Mouse (Mus musculus) embryonic facial prominence, embryonic 10.5 days (tissue): ENCODE measurements around the gene Fgf12. TPM values are rescaled to one million over a fixed set of nuclear protein-coding genes. Genes with fewer than 3 reads are reported as not detected.

Experiments
- DNase-seq: peaks from one replicate; pipeline ENCODE4 v3.0.0-alpha.2; 2017; ENCODE audit warnings: low spot score
- H3K27ac ChIP-seq: fragments of 300-500 bp; sonication (generic); replicated peaks from 2 replicates; pipeline ENCODE4 v1.5.1; 2016; ENCODE audit warnings: mild to moderate bottlenecking
- H3K27me3 ChIP-seq: fragments of 300-500 bp; sonication (generic); replicated peaks from 2 replicates; pipeline ENCODE4 v1.6.1; 2016; ENCODE audit warnings: low read depth, mild to moderate bottlenecking; ENCODE audit not compliant: poor library complexity, severe bottlenecking
- H3K36me3 ChIP-seq: fragments of 300-500 bp; sonication (generic); replicated peaks from 2 replicates; pipeline ENCODE4 v1.6.1; 2016; ENCODE audit warnings: mild to moderate bottlenecking, moderate library complexity
- H3K4me1 ChIP-seq: fragments of 300-500 bp; sonication (generic); 2 replicates; pipeline ENCODE4 v1.6.1; 2016
- H3K4me3 ChIP-seq: fragments of 300-500 bp; sonication (generic); 2 replicates; pipeline ENCODE4 v1.5.1; 2016; ENCODE audit warnings: mild to moderate bottlenecking, moderate library complexity
- H3K9me3 ChIP-seq: fragments of 300-500 bp; sonication (generic); 2 replicates; pipeline ENCODE4 v1.6.1; 2016; ENCODE audit warnings: mild to moderate bottlenecking
- WGBS: fragments of 180-500 bp; shearing (Covaris S2); methylation state at CpG from one replicate; pipeline ENCODE4 v1.1.7; 2016; 5-methylcytosine and 5-hydroxymethylcytosine counted together
- polyA plus RNA-seq: library from polyadenylated mRNA; unstranded; fragments of >200 nt; fragmentation: Nextera tagmentation; extraction: Ambion mirVana; gene quantifications from 2 replicates; pipeline ENCODE4 v1.2.1, GENCODE M21; 2016

The Fgf12 gene
- 2.3 and 2.5 TPM in 2 replicates for polyA plus RNA-seq

DNA sequence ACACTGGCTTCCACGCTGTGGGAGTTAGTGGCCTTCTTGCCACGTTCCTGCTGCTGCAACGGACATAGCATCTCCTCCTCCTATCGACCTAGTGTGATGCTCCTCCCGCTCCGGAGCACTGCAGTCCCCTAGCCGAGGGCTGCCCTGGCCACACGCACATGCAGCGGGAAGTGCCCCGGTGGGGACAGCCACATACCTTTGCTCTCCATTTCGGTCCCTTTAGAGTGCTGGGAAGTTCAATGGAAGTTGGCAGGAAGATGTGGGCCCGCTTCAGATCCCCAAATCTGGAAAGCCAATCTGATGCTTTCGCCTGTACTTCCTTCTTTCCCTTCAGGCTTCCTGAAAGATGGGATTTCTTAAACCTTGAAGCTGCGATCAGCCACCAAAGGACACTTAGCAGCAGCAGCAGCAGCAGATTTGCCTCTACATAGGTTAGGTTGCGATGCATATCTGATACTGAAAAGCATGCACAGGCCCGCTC is at the start of gene Fgf12:
Fgf12 (minus strand) TSS at position 431 of the 481 bp plus-strand sequence.
- no peaks in the 10 kb centered on the region for H3K36me3 ChIP-seq
- H3K9me3 ChIP-seq = no peaks in the 10 kb centered on the region
- H3K4me1 ChIP-seq = peaks cover 11% of the 10 kb centered on the region
- under 1% methylated on average over 16 of the region's 16 CpGs for WGBS
- peak within 1 kb of the TSS; percentile 71 for H3K27ac ChIP-seq
- peak within 1 kb of the TSS; percentile 60 for H3K4me3 ChIP-seq
- DNase-seq = peak; percentile 32
- peaks cover 6% of the 10 kb centered on the region for H3K27me3 ChIP-seq

GRCm38 (mm10) chr16:28793115-28793514 is 40.2 kb upstream of the Fgf12 start:
- Histone ChIP-seq H3K4me1 (no peaks in the 10 kb centered on the region), H3K36me3 (no peaks in the 10 kb centered on the region), H3K9me3 (no peaks in the 10 kb centered on the region), H3K27ac (no peak overlapping the region), H3K4me3 (no peak overlapping the region), H3K27me3 (no peaks in the 10 kb centered on the region)
- peak; percentile 54 for DNase-seq
- 3% methylated on average over 4 of the region's 4 CpGs for WGBS

- 96% methylated on average over 2 of the region's 2 CpGs for WGBS
- Histone ChIP-seq H3K27ac (no peak overlapping the region), H3K9me3 (no peaks in the 10 kb centered on the region), H3K27me3 (no peaks in the 10 kb centered on the region), H3K36me3 (no peaks in the 10 kb centered on the region), H3K4me3 (no peak overlapping the region), H3K4me1 (no peaks in the 10 kb centered on the region)
- DNase-seq = no peak
Measured at GRCm38 (mm10) chr16:28770276-28770675, 17.4 kb upstream of the Fgf12 start.

DNA sequence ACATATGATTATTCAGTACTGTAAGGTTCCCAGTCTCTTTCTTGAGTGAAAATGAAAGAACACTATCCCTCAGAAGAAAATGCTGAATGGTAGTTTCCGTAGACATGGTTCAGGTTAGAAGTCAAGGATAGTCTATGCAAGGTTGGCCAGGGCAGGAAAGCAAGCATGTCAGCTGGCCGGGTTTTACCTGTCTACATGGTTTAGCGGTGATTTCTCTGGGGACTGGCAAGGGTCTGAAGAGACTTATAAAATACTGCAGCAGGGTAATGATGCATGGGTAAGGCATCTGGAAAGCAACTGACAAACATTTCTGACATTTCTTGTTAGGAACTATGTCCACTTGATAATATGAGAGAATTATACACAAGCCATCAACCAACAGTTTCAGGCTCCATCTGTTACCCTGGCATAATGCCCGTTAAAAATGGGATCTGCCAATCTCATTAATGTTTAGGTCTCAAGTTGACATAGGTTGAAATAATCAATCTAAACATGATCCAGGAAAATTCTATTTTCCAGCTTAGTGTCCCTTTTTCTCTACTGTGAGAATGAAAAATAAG is 8.6 kb upstream of the Fgf12 start:
- Histone ChIP-seq H3K9me3 (no peaks in the 10 kb centered on the region), H3K27me3 (no peaks in the 10 kb centered on the region), H3K27ac (no peak overlapping the region), H3K36me3 (no peaks in the 10 kb centered on the region), H3K4me3 (no peak overlapping the region), H3K4me1 (no peaks in the 10 kb centered on the region)
- DNase-seq = no peak
- WGBS = 86% methylated on average over 4 of the region's 4 CpGs

GRCm38 (mm10) chr16:28753124-28753917 is 453 bp upstream of the Fgf12 start:
- H3K9me3 ChIP-seq = no peaks in the 10 kb centered on the region
- peaks cover 6% of the 10 kb centered on the region for H3K27me3 ChIP-seq
- H3K36me3 ChIP-seq = no peaks in the 10 kb centered on the region
- peak overlapping the region; percentile 60 for H3K4me3 ChIP-seq
- under 1% methylated on average over 33 of the region's 33 CpGs for WGBS
- H3K4me1 ChIP-seq = peaks cover 11% of the 10 kb centered on the region
- DNase-seq = peak; percentile 95
- peak overlapping the region; percentile 71 for H3K27ac ChIP-seq

DNA sequence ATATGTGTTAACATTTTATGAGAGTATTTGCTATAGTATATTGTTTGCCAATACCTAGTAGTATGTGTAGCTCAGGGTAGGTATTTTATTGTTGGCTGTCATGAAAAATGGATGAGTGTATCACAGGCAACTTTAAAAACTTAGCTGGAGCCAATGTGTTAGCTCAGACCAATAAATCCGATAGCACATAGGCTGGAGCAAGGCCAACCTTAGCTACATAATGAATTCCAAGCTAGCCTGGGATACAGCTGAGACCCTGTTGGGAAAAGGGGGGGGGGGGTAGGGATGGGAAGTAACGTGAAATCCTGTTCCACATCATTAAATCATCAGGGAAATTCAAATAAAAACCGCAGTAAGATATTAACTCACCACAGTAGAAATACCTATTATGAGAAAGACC is 18.4 kb downstream of the Fgf12 start:
- 90% methylated on average over 3 of the region's 3 CpGs for WGBS

DNA sequence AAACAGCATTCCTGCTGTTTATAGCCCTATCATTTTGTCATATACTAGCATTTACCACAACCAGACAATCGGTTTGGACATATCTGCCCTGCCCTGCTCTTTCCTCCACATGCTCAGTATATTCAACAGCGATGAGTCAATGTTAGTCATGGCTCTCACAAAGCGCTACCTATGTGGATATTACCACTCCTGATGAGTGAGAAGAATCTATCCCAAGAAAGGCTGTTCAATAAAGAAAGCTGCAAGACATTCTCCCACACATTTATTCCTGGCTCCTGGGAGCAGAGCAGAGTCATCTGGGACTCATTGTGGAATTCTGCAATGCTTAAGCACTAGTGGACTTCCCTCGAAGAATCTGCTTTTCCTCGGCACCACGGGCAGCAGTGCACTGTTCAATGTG is 26.1 kb downstream of the Fgf12 start:
- H3K36me3 ChIP-seq = no peaks in the 10 kb centered on the region
- H3K4me3 ChIP-seq = no peak overlapping the region
- WGBS = 90% methylated on average over 6 of the region's 6 CpGs
- H3K9me3 ChIP-seq = no peaks in the 10 kb centered on the region
- no peaks in the 10 kb centered on the region for H3K4me1 ChIP-seq
- no peak overlapping the region for H3K27ac ChIP-seq
- DNase-seq = no peak
- no peaks in the 10 kb centered on the region for H3K27me3 ChIP-seq

More for the DNA sequence above, 18.4 kb downstream of the Fgf12 start:
- Histone ChIP-seq H3K27me3 (no peaks in the 10 kb centered on the region), H3K27ac (no peak overlapping the region), H3K4me1 (peaks cover under 1% of the 10 kb centered on the region; the same call in 1 of the 2 replicates), H3K4me3 (no peak overlapping the region), H3K36me3 (no peaks in the 10 kb centered on the region), H3K9me3 (no peaks in the 10 kb centered on the region)
- DNase-seq = no peak

DNA sequence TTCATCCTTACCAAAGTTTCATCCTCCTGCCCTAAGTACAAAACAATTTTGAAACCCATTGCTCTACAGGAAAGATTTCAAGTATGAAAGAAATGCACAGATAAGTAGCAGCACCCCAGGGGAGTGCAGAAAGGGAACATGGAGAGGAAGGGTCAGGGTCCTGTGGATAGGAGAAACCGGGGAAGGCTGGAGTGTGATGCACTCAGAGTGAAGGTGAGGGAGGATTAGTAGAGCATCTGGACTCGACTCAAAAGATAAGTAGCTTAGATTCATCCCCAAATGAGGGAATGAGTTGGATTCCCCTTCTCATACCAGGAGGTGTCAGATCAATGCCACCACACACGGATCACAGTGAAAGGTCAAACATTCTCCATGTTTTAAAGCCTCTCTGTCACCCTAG is 46.2 kb downstream of the Fgf12 start:
- Histone ChIP-seq H3K4me3 (no peak overlapping the region), H3K36me3 (no peaks in the 10 kb centered on the region), H3K27ac (no peak overlapping the region), H3K9me3 (no peaks in the 10 kb centered on the region), H3K4me1 (no peaks in the 10 kb centered on the region), H3K27me3 (no peaks in the 10 kb centered on the region)
- DNase-seq = no peak
- WGBS = 68% methylated on average over 3 of the region's 3 CpGs

GRCm38 (mm10) chr16:28700346-28700745 is 52.5 kb downstream of the Fgf12 start:
- DNase-seq = no peak
- Histone ChIP-seq H3K4me3 (no peak overlapping the region), H3K9me3 (no peaks in the 10 kb centered on the region), H3K27me3 (no peaks in the 10 kb centered on the region), H3K36me3 (no peaks in the 10 kb centered on the region), H3K27ac (no peak overlapping the region), H3K4me1 (no peaks in the 10 kb centered on the region)
- WGBS = 85% methylated on average over 4 of the region's 4 CpGs

- Histone ChIP-seq H3K9me3 (no peaks in the 10 kb centered on the region), H3K4me1 (peaks cover 5% of the 10 kb centered on the region; the same call in 1 of the 2 replicates), H3K27ac (no peak overlapping the region), H3K27me3 (no peaks in the 10 kb centered on the region), H3K36me3 (no peaks in the 10 kb centered on the region), H3K4me3 (no peak overlapping the region)
- DNase-seq = no peak
- WGBS = 82% methylated on average over 3 of the region's 3 CpGs
Measured at GRCm38 (mm10) chr16:28696851-28697250, 56.0 kb downstream of the Fgf12 start.

GRCm38 (mm10) chr16:28694113-28694899 is 58.6 kb downstream of the Fgf12 start:
- no peak overlapping the region for H3K27ac ChIP-seq

DNA sequence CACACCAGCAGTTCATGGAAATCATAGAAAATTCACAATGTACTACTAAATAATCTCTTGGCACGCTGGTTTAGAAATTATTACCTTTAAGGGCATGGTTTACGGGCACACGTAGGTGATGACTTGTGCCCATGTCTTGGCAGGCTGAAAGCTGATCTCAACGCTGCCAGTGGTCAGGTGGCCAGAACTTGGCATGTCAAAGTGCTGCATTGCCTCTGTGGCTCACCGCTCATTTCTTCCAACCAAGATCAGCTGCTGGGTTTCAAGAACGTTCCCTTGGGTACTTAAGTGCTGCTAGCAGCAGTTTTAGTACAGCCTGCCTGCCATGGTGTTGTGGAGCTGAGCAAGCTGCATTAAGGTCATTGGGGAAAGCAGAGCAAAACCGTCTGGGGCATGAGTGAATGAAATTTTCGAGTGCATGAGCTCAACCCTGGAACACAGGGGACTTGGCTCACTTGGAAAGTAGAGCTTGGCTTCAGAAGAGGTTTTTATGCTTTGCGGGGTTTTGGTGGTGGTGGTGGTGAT is 63.9 kb downstream of the Fgf12 start:
- H3K9me3 ChIP-seq = no peaks in the 10 kb centered on the region

More at GRCm38 (mm10) chr16:28694113-28694899, 58.6 kb downstream of the Fgf12 start:
- H3K36me3 ChIP-seq = no peaks in the 10 kb centered on the region
- DNase-seq = no peak
- H3K27me3 ChIP-seq = no peaks in the 10 kb centered on the region
- H3K4me3 ChIP-seq = no peak overlapping the region
- WGBS = 70% methylated on average over 15 of the region's 15 CpGs
- peaks cover 5% of the 10 kb centered on the region; the same call in 1 of the 2 replicates for H3K4me1 ChIP-seq
- no peaks in the 10 kb centered on the region for H3K9me3 ChIP-seq

More for the DNA sequence above, 63.9 kb downstream of the Fgf12 start:
- H3K4me1 ChIP-seq = no peaks in the 10 kb centered on the region
- H3K27me3 ChIP-seq = no peaks in the 10 kb centered on the region
- DNase-seq = no peak
- H3K4me3 ChIP-seq = no peak overlapping the region
- H3K27ac ChIP-seq = no peak overlapping the region
- WGBS = 88% methylated on average over 9 of the region's 9 CpGs
- no peaks in the 10 kb centered on the region for H3K36me3 ChIP-seq
